Mouse (Mus musculus): ENCODE measurements around the gene Unc93a.
"Not testable (repeated sequence)": the region's sequence is repeated elsewhere in the genome, so short reads cannot be mapped to it uniquely, and the experiment has no call there.

GRCm38 (mm10) chr17:13173578-13173977 lies 42.0 kb upstream of the Unc93a start:
- TF ChIP-seq POLR2A, CTCF (IDR thresholded peaks at IDR 0.05; ENCODE audit: insufficient read depth, low read depth, low read length): not testable (repeated sequence)
